Mouse (Mus musculus) neutrophil, adult 5-6 weeks (primary cell): ENCODE data around the gene Atxn7l3. TPM values are rescaled to one million over a fixed set of nuclear protein-coding genes. Genes with fewer than 3 reads are reported as not detected.

Experiments used
- ATAC-seq: fragments of 151-379, 151-347 bp; 2 replicates; pipeline ENCODE4 v1.8.0; 2017; ENCODE audit warnings: mild to moderate bottlenecking, moderate TSS enrichment; ENCODE audit not compliant: insufficient number of reproducible peaks, poor library complexity, low FRiP score, severe bottlenecking; ENCODE audit errors: extremely low read depth
- total RNA-seq: library from RNA; stranded (forward); fragments of 200-1000 nt; gene quantifications from 2 replicates; pipeline ENCODE4 v1.2.3, GENCODE M21; 2017

Gene Atxn7l3
- total RNA-seq, 1 experiment from 2014 or later = 44.5 TPM

GRCm38 (mm10) chr11:102240636-102241035, 55.8 kb downstream of the Atxn7l3 start:
- ATAC-seq = no peak

Other genes starting within 250 kb of the Atxn7l3 start
- gene Mpp2, start 208.1 kb downstream of the Atxn7l3 start, total RNA-seq = not detected in 2 replicates
- not detected in 2 replicates for gene Ppy, start 195.3 kb downstream of the Atxn7l3 start, total RNA-seq
- gene Pyy, start 188.8 kb downstream of the Atxn7l3 start, total RNA-seq = not detected in 2 replicates
- not detected in 2 replicates for gene Nags, start 151.1 kb downstream of the Atxn7l3 start, total RNA-seq
- gene Tmem101, start 140.2 kb downstream of the Atxn7l3 start, total RNA-seq = 7.2 and 13.6 TPM in 2 replicates
- gene Lsm12, start 111.3 kb downstream of the Atxn7l3 start, total RNA-seq = 46.8 and 56.2 TPM in 2 replicates
- 14.7 and 16.5 TPM in 2 replicates for gene G6pc3, start 107.0 kb downstream of the Atxn7l3 start, total RNA-seq
- gene Hdac5, start 66.5 kb downstream of the Atxn7l3 start, total RNA-seq = 62.9 and 64.1 TPM in 2 replicates
- gene BC030867, start 47.7 kb downstream of the Atxn7l3 start, total RNA-seq = not detected in 2 replicates
- gene Asb16, start 27.9 kb downstream of the Atxn7l3 start, total RNA-seq = not detected in 2 replicates
- gene Tmub2, start 11.7 kb downstream of the Atxn7l3 start, total RNA-seq = 51.1 and 54.8 TPM in 2 replicates
- gene Ubtf, start 23.1 kb upstream of the Atxn7l3 start, total RNA-seq = 169 and 195 TPM in 2 replicates
- 12.0 and 14.8 TPM in 2 replicates for gene Slc4a1, start 69.6 kb upstream of the Atxn7l3 start, total RNA-seq
- gene Rundc3a, start 96.8 kb upstream of the Atxn7l3 start, total RNA-seq = 0.74 and 1.0 TPM in 2 replicates
- 31.0 and 36.2 TPM in 2 replicates for gene Slc25a39, start 111.3 kb upstream of the Atxn7l3 start, total RNA-seq
- 44.9 and 45.2 TPM in 2 replicates for gene Grn, start 133.7 kb upstream of the Atxn7l3 start, total RNA-seq
- gene Fam171a2, start 151.1 kb upstream of the Atxn7l3 start, total RNA-seq = not detected in 2 replicates
- gene Itga2b, start 173.5 kb upstream of the Atxn7l3 start, total RNA-seq = 37.8 and 42.2 TPM in 2 replicates